Mouse (Mus musculus): ENCODE data around the gene Slc35d3.

Slc35d3 gene

DNA sequence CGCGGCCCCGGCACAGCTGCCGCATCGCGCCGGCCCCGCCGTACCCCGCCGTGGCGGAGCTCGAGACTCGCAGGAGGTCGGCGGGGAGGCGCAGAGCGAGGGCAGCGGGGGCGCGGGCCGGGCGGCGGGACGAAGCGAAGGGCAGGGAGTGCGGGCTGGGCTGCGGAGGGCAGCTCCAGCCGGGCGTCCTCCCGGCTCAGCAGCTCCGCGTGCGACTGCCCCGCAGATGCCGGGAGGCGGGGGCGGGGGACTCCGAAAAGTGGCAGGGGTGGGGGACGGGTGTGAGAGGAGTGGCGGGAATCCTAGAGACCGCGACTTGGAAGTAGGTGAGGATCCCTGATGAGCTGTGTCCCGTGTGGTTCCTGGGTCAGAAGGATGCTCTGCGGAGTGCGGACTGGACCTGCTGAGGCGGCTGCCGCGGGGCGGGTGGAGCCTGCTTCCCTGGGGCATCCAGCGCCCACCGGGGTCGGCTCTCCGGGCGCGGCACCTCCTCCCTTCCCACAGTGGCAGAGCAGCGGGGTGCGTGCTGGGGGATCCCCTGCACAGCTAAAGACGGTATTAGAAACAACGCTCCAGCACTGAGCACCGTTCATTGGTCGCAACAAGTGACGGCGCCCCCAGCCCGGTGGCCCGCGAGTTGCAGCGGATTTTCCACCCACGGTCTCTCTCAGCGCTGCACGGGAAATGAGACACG is at the start of gene Slc35d3:
Gene Slc35d3 (minus strand): TSS at position 462 of the 694 bp plus-strand sequence.
- DNase-seq (ENCODE audit: low spot score in 2 of 2): no peak

- no peak for DNase-seq (ENCODE audit: low spot score in 2 of 2)
These were observed 48.9 kb upstream of the Slc35d3 start for GRCm38 (mm10) chr10:19900191-19900590.

DNA sequence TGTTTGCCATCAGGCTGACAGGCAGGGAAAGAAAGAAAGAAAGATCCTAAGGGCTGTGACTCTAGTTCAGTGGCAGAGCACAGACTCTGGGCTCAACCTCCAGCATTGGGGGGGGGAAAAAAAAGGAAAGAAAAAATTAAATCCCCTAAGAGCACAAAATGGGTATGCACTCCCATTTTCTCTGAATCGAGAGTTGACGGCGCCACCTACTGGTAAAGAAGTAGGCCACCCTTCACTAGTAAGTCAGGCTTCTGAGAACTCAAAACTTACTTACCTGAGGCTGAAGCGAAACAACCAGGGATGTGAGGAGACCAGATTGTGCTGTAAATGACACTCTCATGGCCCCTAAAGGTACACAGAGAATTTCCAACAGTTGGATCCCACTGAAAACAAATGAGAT is 42.7 kb upstream of the Slc35d3 start:
- DNase-seq (ENCODE audit: low spot score in 2 of 2): peak; percentile 6 to 17

DNA sequence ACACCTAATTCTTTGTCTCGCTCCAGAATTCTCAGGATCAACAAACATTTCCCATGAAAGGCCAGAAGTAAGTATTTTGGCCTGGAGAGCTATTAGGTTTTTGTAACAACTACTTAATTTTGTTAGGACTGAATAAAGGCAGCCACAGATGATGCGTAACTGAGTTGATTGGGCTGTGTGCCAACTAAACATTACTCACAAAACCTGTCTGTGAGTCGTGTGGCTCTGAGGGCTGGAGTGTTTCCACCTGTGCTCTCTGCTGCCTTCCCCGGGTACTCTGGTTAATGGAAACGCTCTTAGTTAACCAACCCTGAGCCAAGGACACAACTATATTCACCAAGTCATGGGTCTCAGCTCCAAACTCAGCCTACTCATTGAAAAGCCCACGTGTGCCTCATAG is 41.9 kb upstream of the Slc35d3 start:
- peak in 1 of 2 experiments; percentile 15 for DNase-seq (ENCODE audit: low spot score in 2 of 2)

GRCm38 (mm10) chr10:19891686-19892085 is 40.4 kb upstream of the Slc35d3 start:
- no peak for DNase-seq (ENCODE audit: low spot score in 2 of 2)

- DNase-seq (ENCODE audit: low spot score in 2 of 2): no peak
These were observed 38.6 kb upstream of the Slc35d3 start for GRCm38 (mm10) chr10:19889908-19890307.

DNA sequence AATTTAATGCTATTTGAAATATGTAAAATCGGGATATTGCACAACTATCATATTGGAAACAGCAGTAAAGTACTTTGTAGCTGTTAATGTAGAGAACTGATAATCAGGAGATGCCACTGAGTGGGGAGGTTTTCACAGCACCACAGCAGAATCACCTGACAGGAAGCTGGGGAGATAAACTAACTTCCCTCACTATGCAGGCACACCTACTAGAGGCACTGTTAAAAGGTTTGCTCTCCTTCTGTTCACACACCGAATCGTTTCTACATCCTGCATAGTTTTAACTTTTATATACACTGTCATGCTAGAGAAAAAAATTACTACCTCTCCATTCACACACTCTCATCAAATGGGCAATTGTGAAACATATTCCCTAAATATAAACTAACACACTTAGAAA is 35.0 kb upstream of the Slc35d3 start:
- no peak for DNase-seq (ENCODE audit: low spot score in 2 of 2)

GRCm38 (mm10) chr10:19884409-19884808 is 33.1 kb upstream of the Slc35d3 start:
- no peak for DNase-seq (ENCODE audit: low spot score in 2 of 2)

GRCm38 (mm10) chr10:19880437-19880836 is 29.2 kb upstream of the Slc35d3 start:
- no peak for DNase-seq (ENCODE audit: low spot score in 2 of 2)

- no peak for DNase-seq (ENCODE audit: low spot score in 2 of 2)
These were observed 27.9 kb upstream of the Slc35d3 start for GRCm38 (mm10) chr10:19879161-19879560.

DNA sequence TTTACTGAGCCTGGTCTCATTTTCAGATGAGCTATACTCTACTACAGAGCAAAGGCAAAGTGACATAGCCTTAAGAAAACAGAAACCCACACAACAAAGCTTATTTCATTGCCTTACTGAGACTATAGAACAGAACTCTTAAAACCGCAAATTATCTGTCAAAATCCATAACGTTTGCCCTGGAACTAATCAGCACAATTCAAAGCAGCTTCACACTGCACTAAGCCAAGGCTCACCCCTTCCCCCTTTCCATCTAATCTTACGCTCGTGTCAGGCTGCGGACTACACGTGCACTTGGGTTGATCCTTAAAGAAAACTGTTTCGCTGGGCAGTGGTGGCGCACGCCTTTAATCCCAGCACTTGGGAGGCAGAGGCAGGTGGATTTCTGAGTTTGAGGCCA is 26.4 kb upstream of the Slc35d3 start:
- no peak for DNase-seq (ENCODE audit: low spot score in 2 of 2)

- peak; percentile 5 to 15 for DNase-seq (ENCODE audit: low spot score in 2 of 2)
These were observed 26.0 kb upstream of the Slc35d3 start for GRCm38 (mm10) chr10:19877257-19877656.

DNA sequence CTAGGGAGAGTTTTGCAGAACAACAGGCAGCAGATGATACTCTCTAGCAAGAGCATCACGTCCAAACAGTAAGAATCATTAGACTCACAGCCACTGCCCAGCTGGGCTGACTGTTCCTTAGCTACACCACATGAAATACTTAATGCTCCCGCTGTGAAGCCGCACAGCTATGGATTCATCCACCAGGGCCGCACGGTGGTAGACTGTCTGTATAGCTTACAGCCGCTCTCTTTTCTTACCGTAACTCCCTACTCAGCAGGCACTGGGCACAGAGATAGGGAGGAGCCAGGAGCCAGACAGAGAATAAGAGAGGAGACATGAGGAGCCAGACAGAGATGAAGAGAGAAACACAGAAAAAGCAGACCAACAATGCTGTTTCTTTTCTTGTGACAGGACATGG is 25.4 kb upstream of the Slc35d3 start:
- no peak for DNase-seq (ENCODE audit: low spot score in 2 of 2)

- DNase-seq (ENCODE audit: low spot score in 2 of 2): no peak
These were observed 24.1 kb upstream of the Slc35d3 start for GRCm38 (mm10) chr10:19875346-19875745.

DNA sequence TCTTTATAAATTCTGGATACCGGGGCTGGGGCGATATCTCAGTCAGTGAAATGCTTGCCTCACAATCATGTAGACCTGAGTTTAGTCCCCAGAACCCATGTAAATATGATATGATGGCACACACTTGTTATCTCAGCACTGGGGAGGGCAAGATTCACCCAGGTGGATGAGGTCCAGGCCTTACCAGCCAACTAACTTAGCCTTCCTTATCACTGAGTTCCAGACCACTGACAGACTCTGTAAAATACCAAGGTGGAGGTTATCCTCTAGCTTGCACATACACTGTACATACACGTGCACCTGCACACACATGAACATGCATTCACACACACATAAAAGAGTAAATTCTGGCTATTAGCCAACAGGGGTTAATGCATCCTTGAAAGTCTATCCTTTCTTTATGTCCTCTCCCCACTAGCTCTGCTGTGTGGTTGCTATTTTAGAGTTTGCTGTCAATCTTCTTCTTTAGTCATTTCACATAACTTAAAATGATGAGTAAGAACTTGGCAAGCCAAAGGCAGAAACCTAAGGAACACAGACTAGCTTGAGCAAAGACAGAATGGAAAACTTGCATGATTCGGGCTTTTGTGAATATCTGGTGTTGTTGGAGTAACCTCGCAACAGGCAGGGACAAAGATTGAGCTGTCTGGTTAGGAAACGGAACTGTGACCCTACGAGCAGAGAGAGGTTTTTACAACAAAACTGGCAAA is 4.5 kb upstream of the Slc35d3 start:
- DNase-seq (ENCODE audit: low spot score in 2 of 2): no peak

- DNase-seq (ENCODE audit: low spot score in 2 of 2): no peak
These were observed 2.4 kb upstream of the Slc35d3 start for GRCm38 (mm10) chr10:19853609-19854008.

DNA sequence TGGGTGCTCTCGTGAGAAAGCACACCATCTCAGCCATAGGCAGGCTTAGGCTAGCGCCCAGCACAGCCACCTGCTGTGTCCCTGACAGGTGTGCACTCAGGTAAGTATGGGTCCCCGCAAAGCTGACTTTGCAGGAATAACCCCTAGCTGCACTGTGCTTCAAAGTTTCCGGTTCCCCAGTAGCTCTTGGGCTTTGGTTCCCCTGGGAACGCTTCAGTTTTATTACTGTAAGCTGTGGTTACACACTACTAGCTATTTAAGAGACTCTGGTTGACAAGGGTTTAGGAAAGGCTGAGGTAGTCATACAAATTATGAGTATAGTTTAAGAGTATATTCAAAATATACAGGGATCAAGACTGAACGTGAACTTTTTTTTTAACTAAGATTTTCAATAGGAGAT is 1.5 kb upstream of the Slc35d3 start:
- no peak for DNase-seq (ENCODE audit: low spot score in 2 of 2)

- no peak for DNase-seq (ENCODE audit: low spot score in 2 of 2)
These were observed 688 bp downstream of the Slc35d3 start for GRCm38 (mm10) chr10:19850544-19850997.

DNA sequence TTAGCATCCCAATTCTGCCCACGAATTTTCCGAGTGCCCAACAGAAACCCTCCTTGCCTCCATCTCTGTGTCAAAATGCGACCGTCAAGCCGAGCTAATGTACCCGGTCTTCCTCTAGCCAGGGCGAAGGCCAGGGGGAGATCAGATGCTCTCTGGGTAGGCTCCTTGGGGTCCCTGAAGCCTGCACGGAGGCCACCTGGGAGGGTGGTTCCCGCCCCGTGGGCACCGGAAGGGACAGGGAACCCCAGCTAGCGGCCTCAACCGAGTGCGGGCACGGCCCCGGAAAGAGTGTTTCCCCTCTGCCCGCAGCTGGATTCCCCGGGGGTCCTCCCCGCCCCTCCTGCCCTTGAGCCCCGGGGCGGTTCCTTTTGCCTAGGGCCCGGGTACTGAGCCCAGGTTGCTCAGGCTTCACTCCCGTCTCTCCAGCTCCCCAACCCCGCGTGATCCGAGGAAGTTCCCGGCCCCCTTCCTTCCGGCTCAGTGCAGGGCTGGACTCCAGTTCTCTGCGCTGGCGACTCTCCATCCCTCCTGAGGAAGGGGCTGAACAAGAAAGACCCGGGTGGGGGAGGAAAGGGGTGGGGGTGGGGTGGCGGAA is 1.4 kb downstream of the Slc35d3 start:
- no peak for DNase-seq (ENCODE audit: low spot score in 2 of 2)

DNA sequence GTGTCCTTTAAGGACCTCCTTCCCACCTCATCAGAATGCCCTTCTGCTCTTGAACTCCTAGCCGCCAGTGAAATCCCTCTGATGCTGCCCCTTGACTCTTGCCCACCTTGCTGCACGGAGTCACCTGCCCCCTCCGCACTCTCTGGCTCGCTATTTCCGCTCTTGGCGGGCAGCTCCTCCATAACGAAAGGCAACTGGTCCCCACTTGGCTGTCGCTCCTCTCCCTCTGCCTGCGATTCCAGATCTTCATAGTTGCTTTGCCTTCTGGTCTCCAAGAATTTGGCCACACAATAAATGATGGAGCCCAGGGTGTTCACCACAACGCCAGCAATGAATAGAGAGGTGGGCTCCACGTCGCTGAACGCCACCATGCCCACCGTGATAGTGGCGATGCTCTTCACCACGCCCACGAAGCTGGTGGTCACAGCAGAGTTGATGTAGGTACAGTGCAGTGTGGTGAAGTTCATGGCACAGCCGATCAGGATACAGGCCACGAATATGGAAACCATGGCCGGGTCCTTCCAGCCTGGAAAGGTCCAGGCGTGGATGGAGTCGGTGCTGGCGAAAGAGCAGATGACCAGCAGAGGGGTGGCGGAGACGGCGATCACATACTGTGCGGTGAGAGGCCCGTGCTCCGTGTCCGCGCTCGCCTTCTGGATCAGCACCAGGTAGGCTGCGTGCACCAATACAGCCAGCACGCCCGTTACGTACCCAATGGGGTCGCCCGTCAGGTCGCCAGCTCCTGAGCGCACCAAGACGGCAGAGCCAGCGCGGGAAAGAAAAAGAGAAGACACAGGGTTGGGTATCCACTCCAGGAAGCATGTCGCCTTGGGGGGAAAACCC is 2.1 kb downstream of the Slc35d3 start:
- no peak for DNase-seq (ENCODE audit: low spot score in 2 of 2)

DNA sequence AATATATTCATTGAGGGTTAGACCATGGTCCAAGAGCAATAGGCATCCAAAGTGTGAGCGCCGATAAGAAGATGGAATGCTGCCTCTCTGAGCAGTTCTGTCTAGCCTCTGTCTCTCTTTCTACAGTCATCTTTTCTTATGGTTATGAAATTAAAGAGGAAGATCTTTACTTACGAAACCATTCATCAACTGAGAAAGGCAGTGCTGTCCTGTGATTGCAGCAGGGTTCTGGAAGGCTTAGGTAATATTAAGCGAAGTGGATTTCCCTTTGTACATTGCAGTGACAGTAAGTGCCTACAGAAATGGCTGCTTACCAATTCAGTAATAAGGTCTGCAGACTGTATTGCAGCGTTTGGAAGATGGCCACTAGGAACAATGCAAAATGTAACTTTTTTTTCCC is 11.4 kb downstream of the Slc35d3 start:
- DNase-seq (ENCODE audit: low spot score in 2 of 2): no peak
